Mouse (Mus musculus): ENCODE measurements around the gene Cnnm3. TPM values are rescaled to one million over a fixed set of nuclear protein-coding genes. Genes with fewer than 3 reads are reported as not detected.

The Cnnm3 gene
- total RNA-seq, 2 experiments from 2014 or later, result 8.8 to 15.9 TPM

DNA sequence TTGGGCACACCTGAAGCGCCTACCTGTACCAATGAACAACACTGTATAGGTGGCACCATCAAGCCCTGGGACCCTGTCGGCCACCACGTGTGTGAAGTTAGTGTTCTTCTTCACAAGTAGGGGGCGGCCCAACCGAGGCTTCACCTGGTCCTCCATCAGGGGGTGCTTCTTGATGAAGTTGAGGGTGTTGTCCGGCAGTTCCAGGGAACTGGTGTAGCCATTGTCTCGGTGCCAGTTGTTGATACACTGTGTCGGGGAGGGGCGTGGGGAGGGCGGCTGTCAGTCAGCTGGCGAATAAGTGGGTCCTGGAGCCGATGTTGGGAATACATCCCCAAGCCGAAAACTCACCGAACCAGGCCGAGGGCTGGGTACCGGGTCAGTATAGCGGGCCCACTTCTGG lies 40.2 kb downstream of the Cnnm3 start:
- ATAC-seq (replicated peaks; ENCODE audit: low FRiP score, low TSS enrichment, poor library complexity, severe bottlenecking), result no peak

DNA sequence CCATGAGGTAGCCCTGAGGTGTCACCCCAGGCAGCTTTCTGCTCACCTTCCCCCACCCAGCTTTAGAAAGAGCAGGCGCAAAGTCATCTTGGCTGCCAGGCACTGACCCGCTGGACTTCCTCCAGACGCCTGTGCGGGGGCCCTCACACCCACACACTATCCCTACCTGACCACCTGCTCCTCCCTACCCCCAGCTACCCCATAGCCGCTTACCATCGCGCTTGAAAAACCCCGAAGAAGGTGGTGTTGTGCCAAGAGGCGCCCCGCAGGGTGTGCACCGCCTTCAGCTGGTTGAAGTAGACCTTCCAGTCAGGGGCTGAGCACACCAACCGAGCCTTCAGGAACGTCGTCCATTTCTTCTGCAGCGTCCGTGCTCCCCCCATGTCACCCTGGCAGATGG lies 40.8 kb downstream of the Cnnm3 start:
- ATAC-seq (replicated peaks; ENCODE audit: low FRiP score, low TSS enrichment, poor library complexity, severe bottlenecking), result no peak

DNA sequence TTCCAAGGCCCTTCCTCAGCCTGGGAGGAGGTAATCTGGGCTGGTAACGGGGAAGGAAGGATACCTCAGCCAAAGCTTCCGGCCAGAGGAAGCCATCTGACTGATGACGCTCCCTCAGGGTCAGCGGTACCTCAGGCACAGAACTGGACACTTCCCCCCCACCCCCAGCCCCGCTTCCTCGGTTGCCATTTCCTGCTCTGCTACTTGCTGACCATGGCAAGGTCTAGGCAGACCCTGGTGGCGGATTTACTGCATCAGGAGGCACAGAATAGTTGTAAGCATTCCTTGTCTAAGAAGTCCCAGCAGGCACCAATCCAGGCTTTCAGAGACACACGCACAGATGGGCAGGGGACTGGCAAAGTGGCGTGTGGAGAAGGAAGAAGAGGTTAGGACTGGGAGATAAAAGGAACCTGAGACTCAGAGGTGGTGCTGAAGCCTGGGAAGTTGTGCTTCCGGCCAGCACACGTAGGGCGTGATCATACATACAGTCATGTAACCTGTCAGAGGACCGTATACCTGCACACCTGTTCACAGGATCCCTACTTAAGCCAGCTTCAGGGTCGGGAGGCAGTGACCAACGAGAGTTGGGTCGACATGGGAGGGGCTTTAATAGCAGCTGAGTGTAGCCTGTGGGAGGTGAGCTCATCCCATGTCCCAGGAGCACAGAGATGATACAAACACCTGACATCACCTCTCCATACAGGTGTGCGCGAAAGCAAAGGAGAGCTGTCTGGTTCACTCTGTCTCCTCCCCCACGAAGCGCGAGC lies 43.1 kb downstream of the Cnnm3 start:
- ATAC-seq (replicated peaks; ENCODE audit: low FRiP score, low TSS enrichment, poor library complexity, severe bottlenecking), result no peak

DNA sequence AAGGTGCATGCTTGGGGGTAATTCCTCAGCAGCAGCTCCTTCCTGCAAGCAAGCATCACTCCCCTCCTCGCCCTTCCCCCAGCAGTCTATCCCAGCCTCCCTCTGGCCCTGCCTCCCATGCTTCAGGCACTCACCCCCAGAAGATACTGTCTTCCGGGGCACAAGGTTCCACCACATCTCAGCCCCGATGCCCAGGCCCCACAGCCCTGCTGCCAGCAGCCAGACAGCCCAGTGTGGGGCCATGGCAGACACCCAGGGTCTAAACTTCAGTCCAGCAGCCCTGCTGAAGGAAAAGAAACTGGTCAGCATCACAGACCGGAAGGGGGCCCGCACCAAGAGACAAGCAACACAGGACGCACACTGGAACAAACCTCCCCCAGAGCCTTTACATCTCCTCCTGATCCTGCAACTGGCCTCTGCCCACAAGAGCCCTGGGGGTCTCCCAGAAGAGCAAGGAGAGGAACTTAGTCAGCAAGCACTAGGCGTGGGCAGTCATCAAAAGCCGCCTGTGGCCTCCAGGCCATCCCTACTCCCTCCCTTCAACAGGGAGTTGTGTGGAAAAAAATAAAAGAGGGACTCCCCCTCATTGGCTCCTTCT lies 44.2 kb downstream of the Cnnm3 start:
- no peak for ATAC-seq (replicated peaks; ENCODE audit: low FRiP score, low TSS enrichment, poor library complexity, severe bottlenecking)

DNA sequence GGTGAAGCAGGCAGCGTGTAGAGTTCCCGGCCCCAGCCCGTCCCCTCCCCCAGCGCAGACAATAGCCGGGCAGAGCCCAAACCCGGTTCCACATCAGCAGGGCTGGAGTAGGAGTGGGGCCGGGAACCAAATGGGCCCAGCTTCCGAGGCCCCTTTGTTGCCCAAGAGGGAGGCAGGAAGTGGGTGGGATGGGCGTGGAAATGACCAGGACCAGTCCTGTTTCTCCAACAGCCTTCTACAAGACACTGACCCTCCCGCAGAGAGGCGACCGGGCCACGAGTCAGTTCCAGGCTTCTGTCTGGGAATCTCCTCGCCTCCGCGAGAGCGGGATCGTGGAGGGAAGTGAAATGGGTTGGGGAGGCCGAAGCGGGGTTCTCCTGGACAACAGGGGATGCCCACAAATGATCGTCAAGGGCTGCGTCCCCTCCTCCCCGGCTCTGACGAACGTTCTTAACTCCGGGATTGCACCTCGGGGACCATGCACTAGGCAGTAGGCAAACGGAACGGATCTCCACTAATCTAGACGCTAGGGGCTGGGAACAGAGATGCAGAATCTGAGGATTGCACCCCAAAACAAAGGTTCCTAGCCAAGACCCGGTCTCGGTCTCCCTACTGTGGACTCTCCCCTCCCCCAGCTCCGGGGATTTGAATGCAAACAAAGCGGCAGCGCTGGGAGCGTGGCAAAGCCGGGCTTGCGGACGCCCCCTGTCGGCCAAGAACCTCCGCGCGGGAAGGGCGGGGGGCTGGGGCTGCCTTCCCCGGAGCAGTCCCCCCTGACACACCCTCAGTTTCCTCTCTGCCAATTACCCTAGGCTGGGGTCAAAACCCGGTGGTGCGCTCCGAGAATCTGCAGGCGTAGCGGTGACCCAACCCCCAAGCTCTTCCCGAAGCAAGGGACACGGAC lies 45.1 kb downstream of the Cnnm3 start:
- peak; percentile 42 for ATAC-seq (replicated peaks; ENCODE audit: low FRiP score, low TSS enrichment, poor library complexity, severe bottlenecking)

DNA sequence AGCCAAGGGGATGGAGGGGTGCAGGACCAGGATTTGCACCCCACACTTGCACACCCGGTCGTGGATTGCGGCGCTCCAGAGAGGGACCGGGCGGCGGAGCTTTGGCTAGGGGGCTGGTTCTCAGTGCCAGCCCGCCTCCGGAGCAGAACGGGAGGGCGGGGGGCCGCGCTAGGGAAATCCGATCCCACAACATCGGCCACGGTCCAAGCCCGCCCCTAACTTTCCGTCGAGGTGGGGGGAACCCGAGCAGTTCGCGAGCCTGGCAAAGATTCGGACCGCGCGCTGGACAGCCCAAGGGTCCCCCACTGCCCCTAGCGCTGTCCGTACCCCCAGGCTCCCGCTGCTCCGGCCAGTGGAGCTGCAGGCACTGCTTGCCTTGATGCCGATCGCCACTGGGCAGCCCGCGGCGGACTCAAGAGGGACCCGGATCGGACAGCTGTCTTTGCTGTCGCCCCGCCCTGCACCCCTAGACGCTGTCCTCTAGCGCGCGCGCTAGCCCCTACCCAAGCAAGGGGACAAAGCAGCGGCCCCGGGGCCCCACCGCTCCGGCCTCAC lies 45.9 kb downstream of the Cnnm3 start:
- 0 out of 2 replicates have a peak, but pooled peaks have one; percentile 3 for ATAC-seq (replicated peaks; ENCODE audit: low FRiP score, low TSS enrichment, poor library complexity, severe bottlenecking)

DNA sequence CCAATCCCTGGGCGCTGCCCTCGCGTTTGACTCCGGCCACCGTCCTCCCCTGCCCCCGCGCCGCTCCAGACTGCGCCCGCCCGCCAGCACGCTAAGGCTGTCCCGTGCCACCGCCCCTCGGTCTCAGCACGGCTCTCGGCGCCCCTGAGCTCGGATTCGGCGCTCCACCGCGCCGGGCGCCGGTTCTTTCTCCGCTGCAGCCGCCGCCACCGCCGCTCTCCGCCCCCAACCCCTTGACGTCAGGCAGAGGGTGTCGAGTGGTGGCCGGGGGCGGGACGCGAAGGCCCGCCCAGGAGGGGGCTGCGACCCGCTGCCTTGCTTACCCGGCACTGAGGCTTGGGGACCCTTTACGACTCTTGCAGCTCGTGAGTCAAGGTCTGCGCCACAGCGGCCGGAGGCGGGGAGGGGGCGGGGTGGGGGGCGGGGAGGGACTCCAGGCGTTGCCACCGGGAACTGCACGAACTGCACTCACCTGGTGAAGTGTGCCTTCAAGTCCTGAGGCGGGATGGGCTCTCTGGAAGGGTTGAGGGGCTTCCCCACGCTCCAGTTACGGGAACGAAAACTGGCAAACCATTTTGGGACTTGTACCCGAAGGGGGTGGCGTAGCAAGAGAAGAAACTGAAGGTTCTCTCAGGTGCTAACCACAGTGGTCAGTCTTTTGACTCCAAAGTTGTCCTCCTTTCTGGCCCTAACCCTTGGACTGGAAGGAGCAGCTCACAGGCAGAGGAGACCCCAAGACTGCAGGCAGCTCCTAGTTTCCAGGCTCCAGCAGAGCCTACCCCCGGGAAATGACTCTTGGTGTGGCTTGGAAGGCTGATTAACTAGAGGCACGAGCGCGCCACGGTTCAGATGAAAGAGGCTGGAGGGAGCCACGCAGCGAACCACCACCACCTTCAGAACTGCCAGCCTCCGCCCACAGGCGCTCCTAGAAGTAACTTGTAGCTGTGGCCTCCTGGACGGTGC lies 46.6 kb downstream of the Cnnm3 start, which contains the start of gene Sema4c:
TSS of gene Sema4c (minus strand) at position 319 of the 963 bp plus-strand sequence.
- ATAC-seq (replicated peaks; ENCODE audit: low FRiP score, low TSS enrichment, poor library complexity, severe bottlenecking), result no peak

DNA sequence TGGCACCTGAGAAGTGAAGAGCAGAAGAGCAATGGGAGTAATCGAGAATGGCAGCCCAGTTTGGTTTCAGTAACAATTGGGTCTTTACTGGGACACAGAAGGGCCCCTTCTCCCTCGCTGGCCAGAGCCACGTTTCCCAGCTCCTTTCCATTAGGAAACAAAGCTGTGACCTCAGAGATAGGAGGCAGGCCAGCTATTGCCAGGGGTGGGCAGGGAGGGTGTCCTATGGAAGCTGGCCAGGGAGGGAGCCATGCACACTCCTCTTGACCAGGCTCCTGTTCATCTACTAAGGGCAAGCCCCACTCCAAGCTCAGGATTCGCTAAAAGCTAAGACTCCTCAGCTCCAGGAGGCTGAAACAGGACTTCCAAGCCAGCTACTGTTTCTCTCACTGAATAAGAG lies 47.6 kb downstream of the Cnnm3 start:
- no peak for ATAC-seq (replicated peaks; ENCODE audit: low FRiP score, low TSS enrichment, poor library complexity, severe bottlenecking)

DNA sequence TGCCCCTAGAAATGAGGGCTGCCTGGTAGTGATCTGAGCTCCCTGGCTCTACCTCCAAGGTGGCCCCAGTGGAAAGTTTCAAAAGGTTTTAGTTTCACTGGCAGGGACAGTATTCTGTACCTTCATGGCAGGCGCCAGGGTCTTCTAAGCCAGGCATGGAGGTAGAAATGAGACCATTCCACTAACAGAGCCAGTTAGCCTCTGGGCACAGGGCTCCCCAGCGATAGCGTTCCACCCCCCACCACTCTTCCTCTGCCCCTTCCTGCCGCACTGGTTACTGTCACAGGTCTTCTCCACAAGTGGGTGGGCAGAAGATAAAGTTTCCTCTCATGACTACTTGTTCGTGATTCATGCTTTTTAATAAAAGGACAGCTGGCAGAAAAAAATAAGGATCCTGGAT lies 48.2 kb downstream of the Cnnm3 start:
- ATAC-seq (replicated peaks; ENCODE audit: low FRiP score, low TSS enrichment, poor library complexity, severe bottlenecking), result no peak

DNA sequence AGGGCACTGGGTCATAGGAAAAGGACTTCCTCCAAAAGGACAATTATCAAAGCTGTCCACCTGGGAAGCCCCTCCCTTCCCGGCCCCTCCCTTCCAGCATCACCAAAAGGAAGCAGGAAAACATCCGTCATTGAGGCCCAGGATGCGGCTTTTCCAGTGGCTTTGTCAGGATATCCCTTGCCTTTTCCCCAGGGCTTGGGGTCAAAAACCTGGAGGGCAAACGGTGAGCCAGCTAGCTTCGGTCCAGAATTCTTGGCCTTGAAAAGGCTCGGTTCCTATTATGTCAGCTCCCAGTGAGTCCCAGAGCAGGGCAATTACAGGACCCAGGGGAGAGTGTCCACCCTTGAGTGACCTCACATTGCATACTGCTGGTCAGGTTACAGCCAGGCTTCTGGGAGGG lies 49.2 kb downstream of the Cnnm3 start:
- ATAC-seq (replicated peaks; ENCODE audit: low FRiP score, low TSS enrichment, poor library complexity, severe bottlenecking), result no peak

DNA sequence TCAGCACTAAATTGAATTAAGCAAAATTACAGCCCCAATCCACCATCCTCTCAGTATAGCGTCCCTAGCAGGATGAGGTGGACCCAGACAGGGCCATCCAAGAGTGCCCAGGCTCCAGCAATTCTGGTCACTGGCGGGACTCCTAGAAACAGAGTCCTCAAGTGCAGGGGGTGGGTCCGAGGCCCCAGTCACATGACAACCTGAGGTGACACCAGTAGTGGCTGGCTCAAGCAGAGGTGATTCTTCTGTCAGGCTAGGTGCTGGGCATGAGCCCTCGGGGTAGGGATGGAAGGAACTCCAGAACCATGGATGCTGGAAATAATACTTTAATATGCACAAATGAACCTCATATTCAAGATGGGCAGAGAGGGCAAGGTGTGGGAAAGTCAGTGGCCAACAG lies 50.7 kb downstream of the Cnnm3 start:
- ATAC-seq (replicated peaks; ENCODE audit: low FRiP score, low TSS enrichment, poor library complexity, severe bottlenecking), result no peak

DNA sequence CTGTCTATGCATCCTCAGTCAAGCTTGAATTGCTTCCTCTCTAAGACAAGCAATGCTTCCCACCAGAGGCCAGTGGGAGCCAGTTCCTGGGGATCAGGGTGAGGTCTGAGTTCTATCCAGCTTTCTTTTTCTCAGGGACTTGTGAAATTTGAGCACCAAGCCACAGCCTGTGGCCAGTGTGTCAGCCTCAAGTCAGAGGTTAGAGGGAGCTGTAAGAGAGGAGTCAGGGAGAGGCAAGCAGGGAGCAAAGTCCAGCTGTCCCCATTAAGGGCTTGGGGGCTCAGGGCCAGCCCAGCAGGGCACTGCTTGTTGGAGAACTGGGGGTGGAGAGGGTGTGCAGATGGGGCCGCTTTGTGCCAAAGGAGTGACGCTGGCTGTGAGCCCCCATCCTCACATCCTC lies 51.5 kb downstream of the Cnnm3 start:
- no peak for ATAC-seq (replicated peaks; ENCODE audit: low FRiP score, low TSS enrichment, poor library complexity, severe bottlenecking)

DNA sequence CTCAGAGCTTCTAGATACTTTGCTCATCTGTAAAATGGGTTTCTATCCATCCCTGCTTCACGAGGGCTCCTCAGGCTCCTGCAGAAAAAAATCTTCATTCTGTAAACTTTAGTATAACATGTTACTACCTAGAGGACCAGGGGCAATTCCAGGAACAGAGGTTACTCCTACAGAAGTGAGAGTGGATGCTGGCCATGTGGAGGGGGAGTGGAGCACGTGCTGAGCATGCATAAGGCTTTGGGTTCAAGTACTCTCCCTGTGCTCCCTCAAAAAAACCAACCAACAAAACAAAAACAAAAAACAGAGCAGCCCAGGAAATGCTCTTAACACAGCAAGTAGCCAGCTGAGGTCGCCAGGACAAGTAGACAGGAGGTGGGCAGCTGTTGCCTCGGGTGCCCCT lies 52.0 kb downstream of the Cnnm3 start:
- no peak for ATAC-seq (replicated peaks; ENCODE audit: low FRiP score, low TSS enrichment, poor library complexity, severe bottlenecking)

DNA sequence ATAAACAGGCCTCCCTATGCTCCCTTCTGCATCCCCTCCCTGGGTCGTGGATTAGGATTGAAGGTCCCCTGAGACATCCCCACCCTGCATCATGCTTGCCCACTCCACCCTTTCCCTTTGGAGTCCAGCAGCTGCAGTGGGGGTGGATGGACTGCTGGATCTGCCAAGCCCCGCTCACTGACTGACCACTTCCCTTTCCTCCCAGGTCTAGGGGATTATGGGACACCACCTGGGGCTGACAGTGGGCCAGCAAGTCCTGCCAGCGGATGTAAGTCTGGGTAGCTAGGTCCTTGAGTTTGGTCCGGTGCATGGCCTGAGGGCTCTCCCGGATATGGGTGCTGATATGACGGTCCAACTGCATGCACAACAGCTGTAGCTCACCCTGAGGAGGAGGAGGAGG lies 52.4 kb downstream of the Cnnm3 start:
- no peak for ATAC-seq (replicated peaks; ENCODE audit: low FRiP score, low TSS enrichment, poor library complexity, severe bottlenecking)

DNA sequence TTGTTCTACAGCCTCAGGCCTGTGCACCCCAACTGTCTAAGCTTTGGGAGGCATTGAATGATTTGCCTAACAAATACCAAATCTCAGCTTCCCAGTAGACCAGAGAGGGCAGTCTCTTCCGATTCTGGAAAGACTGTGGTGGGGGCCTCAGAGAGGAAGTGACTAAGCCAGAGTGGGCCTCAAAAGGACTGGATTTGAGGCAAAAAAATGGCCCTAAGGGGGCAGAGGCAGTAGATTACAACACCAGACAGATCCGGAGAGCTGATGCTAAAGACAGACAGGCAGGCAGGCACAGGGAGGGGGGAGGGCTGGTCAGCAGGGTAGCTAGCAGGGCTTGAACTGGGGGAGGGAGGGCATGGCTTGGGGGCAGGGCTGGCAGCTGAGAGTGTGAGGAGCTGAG lies 54.8 kb downstream of the Cnnm3 start:
- ATAC-seq (replicated peaks; ENCODE audit: low FRiP score, low TSS enrichment, poor library complexity, severe bottlenecking), result no peak

DNA sequence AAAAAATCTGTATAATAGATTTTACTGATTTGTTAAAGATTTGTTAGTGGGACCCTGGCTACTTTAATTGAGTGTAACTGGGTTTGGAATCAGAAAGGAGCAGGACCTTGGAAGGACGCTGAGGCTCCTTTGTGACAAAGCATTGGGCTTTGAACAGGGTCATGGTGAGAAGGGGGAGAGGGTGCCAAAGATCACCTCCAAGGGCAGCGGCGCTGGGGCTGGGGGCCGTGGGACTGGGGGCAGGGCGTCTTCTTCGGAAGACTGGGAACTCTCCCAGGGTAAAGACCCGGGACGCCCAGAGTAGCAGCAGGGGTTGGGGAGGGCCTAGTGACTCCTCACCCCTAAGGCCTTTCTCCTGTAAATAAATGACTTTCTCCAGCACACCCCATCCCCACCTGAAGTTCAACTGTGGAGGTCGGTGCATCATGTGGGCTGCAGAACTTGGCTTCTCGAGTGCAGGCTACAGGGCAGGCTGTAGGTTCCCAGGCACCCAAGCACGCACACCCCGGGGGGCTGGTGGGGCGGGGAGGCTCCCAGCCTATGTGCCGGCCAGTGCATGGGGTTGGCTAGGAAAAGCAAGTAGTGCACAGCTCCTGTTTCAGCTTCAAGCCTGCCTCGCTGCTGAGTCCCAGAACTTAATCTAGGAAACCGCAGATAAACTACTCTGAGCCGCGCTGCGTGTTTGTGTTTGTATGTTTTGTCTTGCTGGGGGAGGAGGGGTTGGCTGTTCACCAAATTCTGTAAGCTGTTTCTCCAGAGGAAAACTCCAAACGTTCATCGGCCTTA lies 56.3 kb downstream of the Cnnm3 start:
- ATAC-seq (replicated peaks; ENCODE audit: low FRiP score, low TSS enrichment, poor library complexity, severe bottlenecking), result no peak

DNA sequence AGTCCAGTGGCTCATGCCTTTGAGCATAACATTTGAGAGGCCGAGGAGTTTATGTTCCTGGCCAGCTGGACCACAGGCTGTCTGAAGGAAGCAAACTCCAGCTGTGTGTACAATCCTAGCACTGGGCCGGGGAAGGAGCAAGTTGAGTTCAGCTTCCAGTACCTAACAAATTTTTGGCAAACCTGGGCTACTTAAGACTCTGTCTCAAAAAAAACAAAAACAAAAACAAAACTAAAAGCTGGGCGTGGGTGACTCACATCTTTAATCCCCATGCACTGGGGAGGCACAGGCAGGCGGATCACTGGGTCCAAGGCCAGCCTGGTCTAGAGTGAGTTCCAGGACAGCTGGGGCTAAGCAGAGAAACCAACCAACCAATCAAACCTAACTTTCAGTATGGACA lies 57.1 kb downstream of the Cnnm3 start:
- ATAC-seq (replicated peaks; ENCODE audit: low FRiP score, low TSS enrichment, poor library complexity, severe bottlenecking), result no peak

DNA sequence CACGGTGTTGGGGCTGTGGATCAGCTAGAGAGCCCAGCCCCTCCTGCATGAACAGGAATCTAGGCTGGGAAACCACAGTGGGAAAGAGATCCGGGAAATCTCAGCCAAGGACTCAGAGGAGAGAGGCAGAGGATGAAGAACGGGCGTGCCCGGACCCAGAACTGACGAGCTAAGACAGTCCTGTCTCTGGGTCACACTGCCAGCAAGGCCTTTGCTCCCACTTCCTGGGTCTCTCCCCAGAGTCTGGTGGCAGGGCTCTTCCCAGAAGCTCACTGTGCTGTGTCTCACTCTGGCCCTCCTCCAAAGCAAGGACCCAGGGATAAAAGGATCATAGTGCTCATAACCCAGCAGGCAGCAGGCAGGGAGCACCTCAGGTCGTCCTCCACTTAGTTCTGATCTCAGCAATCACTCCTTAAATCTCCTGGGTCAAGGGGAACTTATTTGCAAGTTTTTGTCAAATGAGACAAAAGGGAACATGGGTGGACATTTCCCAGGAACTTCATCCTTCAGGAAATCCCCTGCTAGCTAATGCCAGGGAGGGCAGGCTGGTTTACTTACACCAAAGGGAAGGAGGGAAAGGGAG lies 58.1 kb downstream of the Cnnm3 start:
- no peak for ATAC-seq (replicated peaks; ENCODE audit: low FRiP score, low TSS enrichment, poor library complexity, severe bottlenecking)

Measured in megakaryocyte-erythroid progenitor cell, adult 5-6 weeks (primary cell).